Mouse (Mus musculus): ENCODE data around the gene Olfr275.
"Not testable (repeated sequence)": the region's sequence is repeated elsewhere in the genome, so short reads cannot be mapped to it uniquely, and the experiment has no call there.

The Olfr275 gene

DNA sequence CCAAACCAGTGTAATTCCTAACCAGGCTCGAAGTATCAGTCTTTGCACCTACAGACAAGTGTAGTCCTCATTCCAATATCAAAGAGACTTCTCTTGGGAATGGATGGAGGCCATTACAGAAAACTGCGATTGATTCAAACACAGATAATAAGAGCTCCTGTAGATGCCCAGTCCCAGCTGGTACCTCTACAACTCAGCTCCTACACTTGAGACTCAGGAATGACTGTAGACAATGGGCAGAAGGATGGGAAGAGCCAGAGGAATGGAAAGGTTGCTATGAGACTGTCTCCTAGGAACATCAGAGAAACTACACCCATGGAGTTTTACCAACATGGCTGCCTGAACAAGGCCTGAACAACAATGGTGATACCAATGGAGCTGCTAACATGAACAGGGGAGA is at the start of gene Olfr275:
Gene Olfr275, plus strand, starts transcription at position 301 of the 400 bp plus-strand sequence.
- no peak for DNase-seq

DNA sequence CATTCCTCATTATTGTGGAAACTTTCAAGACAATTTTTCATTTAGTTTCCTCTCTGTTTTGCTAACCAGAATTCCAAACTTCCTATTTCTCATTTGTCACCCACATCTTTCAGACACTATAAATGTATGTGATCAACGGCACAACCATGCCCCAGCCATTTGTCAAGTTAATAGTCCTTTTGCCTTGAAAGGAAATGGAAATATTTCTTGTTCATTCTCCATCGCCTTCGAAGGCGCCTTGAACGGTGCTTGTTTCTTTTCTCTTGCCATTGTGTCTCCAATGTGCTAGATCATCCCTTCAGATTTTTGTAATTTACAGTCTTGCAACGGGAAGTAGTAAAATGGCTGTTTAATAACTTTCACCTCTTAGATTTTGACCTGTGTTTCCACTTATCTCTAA is 48.8 kb upstream of the Olfr275 start:
- DNase-seq, result no peak

DNA sequence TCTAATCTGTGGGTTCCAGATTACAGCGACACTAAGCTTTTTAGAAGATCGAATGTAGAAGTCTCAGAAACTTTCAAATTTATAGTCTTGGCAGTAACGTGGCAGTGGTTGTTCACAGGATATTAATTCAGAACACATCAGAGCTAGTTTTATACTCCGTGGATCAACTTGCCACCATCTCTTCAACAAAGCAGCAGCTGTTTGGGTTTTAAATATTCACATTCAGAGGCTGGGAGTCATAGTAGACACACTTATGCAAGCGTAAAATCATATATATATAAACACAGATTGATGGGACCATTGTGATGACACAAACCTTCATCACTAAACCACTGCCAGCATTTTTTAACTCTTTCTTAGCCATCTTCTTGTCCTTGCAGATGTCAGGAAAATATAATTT is 42.2 kb upstream of the Olfr275 start:
- no peak for DNase-seq

DNA sequence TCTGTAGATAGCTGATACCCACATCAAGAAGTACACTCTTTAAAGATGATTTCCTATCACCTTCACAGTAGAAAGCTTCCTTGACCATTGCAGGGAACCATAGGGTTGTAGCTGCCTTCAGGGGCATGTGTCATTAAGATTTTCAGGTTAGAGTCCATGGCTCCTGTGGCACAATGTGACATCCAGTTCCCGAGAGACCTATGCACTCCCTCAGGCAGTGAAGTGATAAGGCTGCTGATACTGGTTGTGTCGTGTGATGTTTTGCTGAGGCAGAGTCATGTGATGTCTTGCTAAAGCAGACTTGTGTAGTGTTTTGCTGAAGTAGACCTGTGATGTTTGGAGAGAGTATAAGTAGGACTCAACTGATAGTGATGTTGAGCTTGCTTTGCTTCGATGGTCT is 14.4 kb upstream of the Olfr275 start:
- no peak for DNase-seq

DNA sequence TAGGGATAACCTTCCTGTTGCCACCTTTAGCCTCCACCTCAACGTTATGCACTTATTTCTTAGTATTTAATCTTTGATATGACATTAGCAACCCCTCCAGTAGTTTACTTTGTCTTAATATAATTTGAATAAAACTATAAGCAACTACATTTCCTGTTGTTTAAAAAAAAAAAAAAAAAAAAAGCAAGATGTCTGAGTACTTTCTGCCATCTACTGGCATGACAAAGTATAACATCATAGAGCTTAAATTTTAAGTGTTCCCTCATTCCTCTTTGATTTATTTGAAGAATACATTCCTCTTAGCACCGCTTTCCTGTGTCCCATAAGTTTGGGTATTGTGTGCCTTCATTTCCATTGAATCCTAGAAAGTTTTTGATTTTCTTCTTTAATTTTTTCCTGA is 2.5 kb upstream of the Olfr275 start:
- no peak for DNase-seq

DNA sequence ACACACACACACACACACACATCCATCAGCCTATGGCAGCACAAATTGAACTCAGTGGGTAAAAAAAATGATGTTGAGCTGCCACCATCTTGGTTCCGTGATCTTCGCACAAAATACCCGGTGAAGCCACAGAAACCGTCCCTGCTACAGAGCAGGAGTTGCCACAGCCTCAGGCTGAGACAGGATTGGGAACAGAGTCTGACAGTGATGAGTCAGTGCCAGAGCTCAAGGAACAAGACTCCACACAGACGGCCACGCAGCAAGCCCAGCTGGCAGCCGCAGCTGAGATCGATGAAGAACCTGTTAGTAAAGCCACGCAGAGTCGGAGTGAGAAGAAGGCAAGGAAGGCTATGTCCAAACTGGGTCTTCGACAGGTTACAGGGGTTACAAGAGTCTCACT is 7.0 kb downstream of the Olfr275 start:
- no peak for DNase-seq

DNA sequence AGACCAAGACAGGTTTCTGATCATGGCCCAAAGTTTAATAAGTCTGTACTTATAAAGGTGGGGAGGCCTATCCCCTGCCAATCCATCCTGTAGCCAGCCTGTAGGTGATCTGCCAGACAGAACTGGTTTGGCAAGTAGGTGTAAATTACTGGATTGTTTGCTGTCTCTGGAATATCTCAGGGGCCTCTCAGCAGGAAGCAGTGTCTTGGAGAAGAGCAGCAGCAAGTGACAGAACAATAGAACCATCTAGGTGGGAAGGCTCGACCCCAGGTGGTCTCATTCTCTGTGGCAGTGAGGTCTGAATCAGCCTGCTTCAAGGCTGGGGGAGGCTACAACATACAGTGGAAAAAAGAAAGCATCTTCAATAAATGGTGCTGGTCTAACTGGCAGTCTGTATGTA is 31.0 kb downstream of the Olfr275 start:
- not testable (repeated sequence) for DNase-seq

DNA sequence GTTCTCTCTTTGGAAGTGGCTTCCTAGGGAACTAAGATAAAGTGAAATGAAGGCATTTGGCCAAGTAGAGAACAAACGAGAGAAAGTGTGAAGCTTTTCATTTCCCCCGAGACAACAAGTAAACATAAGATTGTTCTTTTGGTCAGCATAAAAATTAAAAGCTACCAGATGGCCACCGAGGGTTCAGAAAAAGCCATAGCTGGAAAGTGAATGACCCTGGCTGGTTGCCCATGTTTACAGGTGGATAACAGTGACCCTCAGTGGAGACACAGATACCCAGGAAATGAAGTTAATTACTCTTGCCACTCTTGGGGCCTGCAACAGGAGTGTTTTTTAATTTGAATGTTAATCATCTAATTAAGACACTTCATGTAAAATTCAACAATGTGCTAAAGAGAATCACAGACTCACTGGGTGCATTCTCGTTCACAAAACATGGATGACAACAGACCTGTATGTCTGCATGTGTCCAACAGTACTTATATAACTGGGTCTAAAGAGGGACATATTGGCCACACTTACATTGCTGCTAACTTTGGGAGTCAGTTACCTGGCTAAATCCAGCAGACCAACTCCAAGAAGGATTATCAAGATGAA is 34.7 kb downstream of the Olfr275 start:
- DNase-seq, result no peak

DNA sequence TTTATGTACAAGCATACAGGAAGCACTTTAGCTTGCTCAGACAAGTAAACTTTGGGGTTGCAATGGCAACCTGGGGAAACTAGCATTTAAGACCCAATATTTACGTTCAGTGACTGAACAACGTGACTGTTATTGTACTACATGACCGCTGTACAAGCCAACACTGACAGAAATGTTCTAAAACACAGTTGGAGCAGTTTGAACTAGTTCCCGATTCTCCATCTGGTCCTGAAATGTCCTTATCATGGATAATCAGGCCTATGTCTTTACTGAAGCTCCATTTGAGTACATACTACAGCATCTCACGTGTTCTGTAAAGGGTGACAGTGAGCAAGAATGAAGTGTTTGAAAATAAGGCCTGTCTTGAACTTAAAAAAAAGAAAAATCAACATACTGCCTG is 35.3 kb downstream of the Olfr275 start:
- no peak for DNase-seq

DNA sequence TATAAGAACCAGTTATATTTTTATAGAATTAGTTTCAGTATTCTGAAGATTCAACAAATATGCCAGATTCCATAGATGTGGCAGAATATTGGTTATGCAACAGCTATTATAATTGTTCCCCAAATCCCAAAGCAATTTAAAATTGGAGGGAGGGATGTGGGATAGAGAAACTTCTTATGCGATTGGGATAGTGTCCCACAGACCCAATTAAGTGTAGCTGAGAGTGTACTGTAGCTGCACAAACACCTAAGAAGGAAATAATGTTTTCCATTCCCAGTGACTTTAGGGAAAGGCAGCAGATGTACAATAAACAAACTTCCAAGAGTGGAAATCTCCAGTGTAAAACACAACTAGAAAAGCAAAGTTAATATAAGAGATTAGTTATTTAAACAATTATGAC is 44.7 kb downstream of the Olfr275 start, which contains the start of gene Olfr273:
Gene Olfr273, minus strand, starts transcription at position 101 of the 400 bp plus-strand sequence.
- DNase-seq, result no peak

DNA sequence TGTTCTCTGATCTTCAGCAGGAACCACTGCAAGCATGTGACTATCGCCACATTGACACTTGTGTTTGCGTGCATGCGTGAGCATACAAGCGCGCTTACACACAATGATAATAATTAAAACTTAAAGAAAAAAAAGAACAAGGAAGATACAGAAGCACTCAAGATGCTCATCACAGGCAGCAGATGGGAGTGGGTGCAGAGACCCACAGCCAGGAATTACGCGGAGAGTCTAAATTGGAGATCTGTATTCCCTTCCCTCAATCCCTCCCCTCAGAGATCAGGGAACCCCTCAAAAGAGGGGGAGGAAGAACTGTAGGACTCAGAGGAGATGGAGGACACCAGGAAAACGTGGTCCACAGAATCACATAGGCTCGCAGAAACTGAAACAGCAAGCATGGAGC is 49.8 kb downstream of the Olfr275 start:
- no peak for DNase-seq
